Mouse (Mus musculus) left cerebral cortex, postnatal 36 days (tissue): ENCODE results near the gene Rfxank. TPM values are rescaled to one million over a fixed set of nuclear protein-coding genes. Genes with fewer than 3 reads are reported as not detected.

Source experiments
- DNase-seq, 2 experiments: peaks; one replicate each; pipeline ENCODE4 v3.0.0; 2021 to 2022; ENCODE audit warnings: low spot score in 2 of 2, mixed read lengths in 1 of 2
- intact Hi-C: fragments of 180-260 bp; cut with DNase I; formaldehyde crosslinking; loops from one replicate; pipeline ENCODE4 v1.15.1; 2025
- total RNA-seq, 2 experiments: library from RNA; stranded (reverse); gene quantifications; 2 replicates each; pipeline ENCODE4 v1.2.3; 2021

Rfxank gene
- 10 to 100 TPM; 12.7 to 16.7 TPM for total RNA-seq

DNA sequence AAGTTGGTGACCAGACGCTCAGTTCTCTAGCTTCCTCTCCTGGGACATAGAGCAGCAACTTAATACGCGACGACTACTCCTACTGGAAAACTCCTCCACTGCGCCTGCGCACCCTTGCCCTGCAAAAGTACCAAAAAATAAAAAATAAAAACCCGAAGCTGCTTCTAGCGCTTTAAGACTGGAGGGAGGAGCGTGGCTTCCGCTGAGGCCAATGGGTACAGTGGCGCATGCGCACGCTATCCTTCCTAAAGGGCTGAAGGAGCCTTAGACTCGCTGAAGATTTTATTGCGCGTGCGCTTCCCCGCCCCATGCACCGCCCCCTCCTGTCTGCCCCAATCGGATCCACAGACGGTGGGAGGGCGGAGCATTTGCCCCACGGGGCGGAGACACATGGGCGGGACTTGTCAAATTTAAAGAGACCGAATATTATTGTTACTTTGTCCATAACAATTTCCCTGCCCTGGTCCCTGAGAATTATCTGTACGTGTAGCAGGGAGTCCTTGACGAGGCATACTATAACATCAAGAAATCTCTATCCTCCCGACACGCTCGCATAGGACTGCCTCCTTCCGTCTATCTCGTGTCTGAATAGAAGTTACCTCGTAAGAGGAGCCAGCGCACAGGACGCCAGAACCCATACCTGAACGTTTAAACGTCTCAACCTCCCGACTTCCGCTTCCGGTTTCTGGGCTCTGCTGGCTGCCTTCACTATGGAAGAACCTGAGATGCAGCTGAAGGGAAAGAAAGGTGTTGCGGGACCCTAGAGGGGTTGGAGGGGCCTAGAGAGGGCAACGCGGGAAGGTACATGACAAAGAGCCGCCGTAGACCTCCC, at the start of gene Rfxank, which contains the start of the genes Borcs8 and Mef2b:
Rfxank (minus strand) TSS at position 129 of the 832 bp plus-strand sequence.
Borcs8 (plus strand) TSS at position 474 of the 832 bp plus-strand sequence.
Mef2b (plus strand) TSS at position 686 of the 832 bp plus-strand sequence.
- intact Hi-C loops, result no loop called here
- DNase-seq, result peak; percentile 97 to 98

DNA sequence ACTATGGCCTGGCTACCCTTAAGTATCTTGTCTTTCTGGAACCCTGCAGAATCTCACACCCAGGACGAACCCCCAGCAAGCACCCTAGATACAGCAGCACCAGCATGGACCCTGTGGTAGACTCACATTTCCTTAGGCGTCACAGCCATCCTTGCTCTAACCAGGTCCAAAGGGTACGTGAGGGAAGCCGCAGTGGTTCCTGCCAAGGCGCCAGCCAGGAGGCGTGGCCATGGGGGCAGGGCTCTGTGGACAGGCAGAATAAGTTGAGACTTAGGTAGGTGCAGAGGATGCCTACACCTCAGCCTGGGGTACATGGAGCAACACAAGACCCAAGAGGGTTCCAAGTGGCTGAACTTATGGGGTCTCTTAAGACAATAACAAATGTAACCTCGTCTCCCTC, 49.8 kb upstream of the Rfxank start:
- DNase-seq, result no peak

DNA sequence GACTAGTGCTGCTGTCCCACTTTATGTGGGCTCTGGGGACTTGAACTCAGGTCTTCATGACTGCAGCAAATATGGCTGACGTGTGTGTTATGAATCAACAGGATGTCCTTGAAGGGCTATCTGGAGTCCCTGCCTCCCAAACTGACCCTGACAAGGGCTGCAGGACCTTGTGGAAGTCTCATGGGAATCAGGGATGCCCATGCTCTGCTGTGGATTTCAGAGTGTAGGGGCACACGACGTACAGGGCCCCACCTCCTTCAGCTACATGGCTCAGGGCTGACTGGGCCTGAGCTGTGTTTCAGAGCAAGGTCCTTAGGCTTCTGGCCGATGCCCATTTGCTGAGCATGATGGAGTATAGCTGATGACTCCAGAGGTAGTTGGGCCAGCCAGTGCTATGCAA, 44.2 kb upstream of the Rfxank start:
- intact Hi-C loops, result no loop called here
- no peak for DNase-seq

More for the DNA sequence above, 49.8 kb upstream of the Rfxank start:
- intact Hi-C loops, result no loop called here

DNA sequence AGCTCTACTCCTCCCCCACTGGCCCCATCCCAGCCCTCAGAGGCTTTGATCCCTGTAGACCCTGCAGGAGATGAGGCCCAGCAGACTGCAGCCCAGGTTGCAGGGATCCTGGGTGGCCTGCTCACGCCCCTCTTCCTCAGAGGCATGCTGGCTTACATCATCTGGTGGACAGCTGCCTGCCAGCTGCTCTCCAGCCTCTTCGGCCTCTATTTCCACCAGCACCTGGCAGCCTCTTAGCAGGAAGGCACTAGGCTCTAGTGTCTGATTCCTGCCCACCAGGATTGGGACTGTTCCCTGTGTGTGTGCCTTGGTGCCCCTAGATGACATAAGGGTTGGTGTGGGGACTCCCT, 42.9 kb upstream of the Rfxank start:
- no peak for DNase-seq
- intact Hi-C loops, result no loop called here

DNA sequence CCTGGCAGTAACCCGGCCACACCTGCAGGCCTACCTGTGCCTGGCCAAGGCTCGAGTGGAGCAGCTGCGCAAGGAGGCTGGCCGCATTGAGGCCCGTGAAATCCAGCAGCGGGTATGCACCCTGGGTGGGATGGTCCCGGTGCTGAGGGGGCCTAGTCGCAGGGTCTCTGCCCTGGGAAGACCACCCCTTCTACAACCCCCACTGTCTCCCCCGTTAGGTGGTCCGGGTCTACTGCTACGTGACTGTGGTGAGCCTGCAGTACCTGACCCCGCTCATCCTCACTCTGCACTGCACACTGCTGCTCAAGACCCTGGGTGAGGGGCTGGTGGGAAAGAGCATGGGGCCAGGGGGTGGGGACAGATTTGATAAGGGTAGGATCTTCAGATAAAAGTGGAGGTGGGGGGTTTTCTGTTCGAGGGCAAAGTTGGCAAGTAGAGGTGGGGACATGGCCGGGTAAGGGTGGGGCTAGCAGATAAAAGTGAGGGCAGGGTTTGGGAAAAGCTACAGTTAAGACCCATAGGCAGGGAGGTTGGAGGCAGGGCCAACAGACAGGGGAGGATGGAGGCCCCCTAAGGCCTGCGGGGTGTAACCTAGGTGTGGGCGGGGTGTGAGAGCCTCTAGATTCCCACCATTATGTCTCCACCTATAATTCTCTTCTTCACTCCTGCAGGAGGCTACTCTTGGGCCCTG, 42.4 kb upstream of the Rfxank start:
- DNase-seq, result no peak
- intact Hi-C loops, result no loop called here

DNA sequence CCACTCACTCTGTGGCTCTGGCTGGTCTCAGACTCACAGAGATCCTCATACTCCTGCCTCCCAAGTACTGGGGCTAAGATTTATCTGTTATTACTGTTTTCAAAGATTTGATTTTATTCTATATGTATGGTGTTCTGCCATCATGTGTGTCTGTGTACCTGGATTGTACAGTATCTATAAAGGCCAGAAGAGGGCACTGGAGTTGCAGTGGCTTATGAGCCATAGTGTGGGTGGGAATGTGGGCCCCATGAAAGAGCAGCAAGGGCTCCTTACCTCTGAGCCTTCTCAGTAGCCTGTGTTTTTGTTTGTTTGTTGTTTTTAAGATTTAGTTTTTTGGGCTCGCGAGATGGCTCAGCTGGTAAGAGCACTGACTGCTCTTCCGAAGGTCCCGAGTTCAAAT, 40.1 kb upstream of the Rfxank start:
- intact Hi-C loops, result no loop called here
- DNase-seq, result no peak

DNA sequence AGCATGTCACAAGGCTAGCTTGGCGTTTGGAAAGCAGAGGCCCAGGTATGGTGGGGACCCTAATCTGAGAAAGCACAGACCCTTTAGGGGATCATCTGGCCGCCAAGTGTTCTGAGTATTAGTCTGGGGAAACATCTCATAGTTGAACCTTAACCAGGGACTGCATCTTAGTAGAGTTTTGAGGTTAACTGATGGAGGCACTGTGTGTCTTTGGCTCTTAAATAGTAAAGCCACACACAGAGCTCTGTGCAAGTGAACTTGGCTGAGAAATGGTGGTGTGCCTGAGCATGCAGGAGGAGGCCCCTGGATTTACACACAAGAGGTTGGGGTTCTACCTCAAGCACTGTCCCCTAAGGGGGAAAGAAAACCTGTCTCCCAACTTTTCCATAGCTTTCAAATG, 39.3 kb upstream of the Rfxank start:
- intact Hi-C loops, result no loop called here
- DNase-seq, result no peak

DNA sequence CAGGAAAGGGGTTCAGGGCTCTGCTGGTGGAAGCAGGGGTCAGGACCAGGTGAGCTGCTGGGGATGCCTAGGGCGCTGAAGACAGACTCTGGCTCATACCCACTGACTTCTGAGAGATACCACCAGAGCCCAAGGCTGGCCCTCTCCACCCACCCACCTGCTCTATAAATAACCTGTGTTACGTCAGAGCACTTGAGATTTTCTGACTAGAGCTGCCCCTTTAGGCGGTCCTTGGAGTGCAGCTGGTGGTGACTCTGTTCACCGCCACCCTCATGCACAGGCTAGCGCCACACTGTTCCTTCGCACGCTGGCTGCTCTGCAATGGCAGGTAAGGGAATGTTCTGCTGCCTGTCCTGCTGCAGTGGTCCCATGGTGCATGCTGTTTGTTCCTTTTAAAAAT, 35.1 kb upstream of the Rfxank start:
- no peak for DNase-seq
- intact Hi-C loops, result no loop called here

DNA sequence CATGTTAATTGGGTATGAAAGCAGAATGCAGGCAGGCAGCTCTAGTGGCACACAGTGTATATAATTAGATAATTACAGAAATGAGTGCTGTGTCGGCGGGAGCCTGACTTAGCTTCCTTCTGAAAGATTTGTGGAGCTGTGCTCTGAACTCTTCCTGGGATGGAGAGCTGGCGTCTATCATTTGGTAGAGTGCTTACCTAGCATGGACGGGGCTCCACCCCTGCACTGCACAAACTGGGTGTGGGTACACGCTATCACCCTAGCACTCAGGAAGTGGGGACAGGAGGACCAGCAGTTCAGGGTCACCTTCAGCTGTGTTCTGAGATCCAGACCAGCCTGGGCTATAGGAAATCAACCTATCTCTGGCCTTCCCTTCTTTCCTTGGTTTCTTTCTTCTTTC, 34.4 kb upstream of the Rfxank start:
- intact Hi-C loops, result no loop called here
- no peak for DNase-seq

DNA sequence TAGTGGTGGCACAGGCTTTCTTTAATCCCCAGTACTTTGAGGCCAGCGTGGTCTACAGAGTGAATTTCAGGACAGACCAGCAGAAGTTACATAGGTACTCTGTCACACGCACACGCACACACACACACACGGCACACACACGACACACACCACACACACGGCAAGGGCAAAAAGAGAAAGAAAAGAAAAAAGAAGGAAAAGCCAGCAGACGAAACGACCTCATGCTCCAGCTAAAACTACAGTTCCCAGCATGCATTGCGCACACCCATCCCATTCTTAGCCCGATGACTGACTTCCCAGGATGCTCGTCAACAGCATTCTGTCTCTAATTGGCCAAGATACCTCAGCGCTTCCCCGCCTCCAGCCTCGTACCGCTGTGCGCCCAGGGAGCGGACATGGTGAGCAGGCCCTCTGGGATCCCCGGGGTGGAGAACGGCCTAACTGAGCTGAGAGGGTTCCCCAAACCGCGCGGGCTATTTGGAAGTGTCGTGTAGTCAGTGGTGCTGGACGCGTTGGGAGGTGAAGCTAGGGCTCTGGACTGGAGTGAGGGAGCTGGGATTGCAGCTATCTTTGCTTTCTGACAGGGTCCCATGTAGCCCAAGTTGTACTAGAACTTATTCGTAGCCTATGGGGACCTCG, 33.2 kb upstream of the Rfxank start, which contains the start of gene Tmem161a:
Tmem161a (plus strand) TSS at position 314 of the 639 bp plus-strand sequence.
- intact Hi-C loops, result no loop called here
- DNase-seq, result peak; percentile 89 to 91

DNA sequence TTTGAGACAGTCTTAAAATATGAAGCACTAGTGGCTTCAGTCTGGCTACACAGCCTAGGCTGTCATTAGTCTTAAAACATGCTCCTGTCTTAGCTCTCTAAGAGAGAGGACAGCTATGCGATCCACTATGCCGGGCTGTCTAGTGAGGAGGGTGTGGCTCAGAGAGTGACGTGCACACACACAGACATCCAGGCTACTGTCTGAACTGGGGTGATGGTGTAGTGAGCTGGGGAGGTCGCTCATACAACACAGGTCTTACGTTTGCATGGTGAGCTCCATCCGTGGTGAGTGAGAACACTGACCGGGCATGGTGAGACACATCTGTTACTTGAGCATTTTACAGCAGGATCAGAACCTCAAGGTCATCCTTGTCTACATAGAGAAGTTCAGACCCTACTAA, 32.3 kb upstream of the Rfxank start:
- intact Hi-C loops, result no loop called here
- no peak for DNase-seq

DNA sequence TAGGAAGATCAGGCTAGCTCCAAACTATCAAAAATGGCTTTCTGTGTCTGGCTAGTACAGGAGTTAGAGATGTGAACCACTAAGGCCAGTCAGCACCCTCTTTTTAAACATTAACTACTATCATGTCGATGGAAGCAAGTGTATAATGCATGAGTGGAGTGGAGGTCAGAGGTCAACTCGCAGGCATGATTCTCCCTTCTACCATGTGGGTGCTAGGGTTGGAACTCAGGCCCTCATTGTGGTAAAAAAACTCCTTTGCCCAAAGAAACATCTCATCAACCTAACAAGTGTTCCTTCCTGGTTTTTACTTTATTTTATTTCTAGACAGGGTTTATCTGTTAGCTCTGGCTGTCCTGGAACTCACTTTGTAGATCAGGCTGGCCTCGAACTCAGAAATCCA, 31.8 kb upstream of the Rfxank start:
- intact Hi-C loops, result no loop called here
- DNase-seq, result no peak

DNA sequence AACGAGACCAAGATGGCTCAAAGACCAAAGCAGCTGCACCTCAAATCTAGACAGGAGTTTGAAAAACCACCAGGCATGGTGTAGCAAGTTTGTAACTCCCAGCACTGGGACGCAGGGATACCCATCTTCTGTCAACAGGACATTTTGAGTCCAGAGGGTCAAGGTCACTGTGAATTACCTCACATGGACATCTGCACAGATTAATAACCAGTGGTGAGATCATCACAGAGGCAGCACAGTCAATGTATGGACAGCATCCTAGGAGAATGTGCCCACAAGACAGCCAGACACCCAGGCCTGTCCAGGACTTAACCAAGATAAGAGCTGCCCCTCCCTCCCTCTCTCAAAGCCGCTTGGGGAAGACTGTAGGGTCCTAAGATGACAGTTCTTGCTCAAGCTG, 31.2 kb upstream of the Rfxank start:
- intact Hi-C loops, result no loop called here
- no peak for DNase-seq

DNA sequence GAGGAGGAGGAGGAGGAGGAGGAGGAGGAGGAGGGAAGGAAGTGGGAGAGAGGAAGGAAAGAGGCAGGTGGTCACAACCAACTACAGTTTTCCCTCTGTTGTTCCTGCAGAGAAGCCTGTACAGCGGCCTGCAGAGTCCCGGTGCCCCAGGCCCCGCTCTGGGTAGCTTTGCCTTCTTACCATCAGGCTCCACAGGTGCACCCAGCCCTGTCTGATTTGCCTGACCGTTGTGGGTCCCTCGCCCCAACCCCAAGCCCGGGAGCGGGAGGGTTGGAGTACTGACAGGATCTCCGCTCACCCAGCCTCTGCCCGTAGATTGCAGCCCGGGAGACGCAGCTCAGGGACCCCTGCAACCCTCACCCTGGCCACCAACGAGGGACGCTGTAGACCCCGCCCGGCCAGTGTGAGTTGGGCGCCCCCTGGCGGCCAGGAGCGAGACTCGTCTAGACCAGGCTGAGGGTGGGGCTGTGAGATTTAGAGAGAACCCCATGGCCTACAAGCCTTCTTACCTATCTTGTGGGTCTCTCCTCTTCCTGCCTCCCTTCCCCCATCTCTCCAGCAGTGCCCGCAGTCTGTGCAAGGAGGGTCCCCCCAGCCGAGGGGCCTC, 27.7 kb upstream of the Rfxank start:
- intact Hi-C loops, result loop anchor here (2.0 to 10.0 kb wide), 2 partner anchors 78 to 252 kb away; no protein-coding TSS in a partner anchor
- peak in 1 of 2 experiments; percentile 35 for DNase-seq

DNA sequence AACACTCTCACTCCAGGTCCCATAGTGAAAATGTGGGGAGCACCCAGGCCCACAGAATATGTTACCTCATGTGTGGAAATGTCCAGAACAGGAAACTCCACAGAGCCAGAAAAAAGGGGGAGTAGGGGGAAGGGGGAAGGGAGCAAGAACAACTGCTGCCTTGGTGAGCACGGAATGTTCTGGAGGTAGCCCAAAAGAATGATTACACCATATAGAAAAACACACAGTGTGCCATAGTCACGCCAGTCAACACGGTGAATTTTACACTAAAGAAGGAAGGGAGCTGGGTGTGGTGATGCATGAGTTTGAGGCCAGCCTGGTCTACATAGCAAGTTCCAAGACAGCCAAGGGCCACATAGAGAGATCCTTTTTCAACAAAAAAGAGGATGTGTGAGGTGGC, 24.4 kb upstream of the Rfxank start:
- intact Hi-C loops, result loop anchor here (10.0 kb wide), 1 partner anchor 249 kb away; no protein-coding TSS in a partner anchor

DNA sequence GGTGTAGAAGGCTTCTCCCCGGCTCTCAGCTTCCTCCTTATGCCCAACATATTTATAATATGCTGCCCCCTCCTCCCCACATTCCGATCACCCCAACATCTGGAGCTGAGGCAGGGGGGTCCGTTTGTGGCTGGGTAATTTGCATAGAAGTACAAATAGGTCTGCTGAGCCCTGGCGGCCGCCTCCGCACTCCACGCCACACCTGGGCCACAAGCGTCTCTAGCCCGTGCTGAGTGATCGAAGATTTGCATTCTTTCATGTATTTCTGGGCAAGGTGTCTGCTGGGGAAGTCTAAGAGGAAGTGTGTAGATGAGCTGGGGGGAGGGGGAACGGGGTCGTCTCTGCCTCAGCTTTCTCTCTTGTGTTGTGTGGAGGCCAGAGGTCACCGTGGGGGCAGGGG, 21.1 kb upstream of the Rfxank start:
- DNase-seq, result no peak
- intact Hi-C loops, result loop anchor here (10.0 kb wide), 1 partner anchor 245 kb away; no protein-coding TSS in a partner anchor

More for the DNA sequence above, 24.4 kb upstream of the Rfxank start:
- DNase-seq, result no peak

DNA sequence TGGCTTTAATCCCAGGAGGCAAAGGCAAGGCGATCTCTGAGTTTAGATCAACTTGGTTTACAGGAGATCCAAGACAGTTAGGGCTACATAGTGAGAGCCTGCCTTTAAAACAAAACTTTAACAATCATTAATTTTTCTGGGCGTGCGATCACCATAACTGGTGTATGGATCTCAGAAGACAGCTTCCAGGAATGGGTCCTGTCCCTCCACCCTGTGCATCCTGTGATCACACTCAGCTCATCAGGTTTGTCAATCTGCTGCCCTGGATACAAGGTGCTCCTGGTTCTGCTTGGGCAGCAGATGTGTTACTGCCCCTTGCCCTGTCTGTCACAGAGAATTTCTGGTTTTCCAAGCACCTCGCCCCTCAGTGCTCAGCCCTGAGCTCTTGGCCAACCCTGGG, 20.3 kb upstream of the Rfxank start:
- DNase-seq, result no peak
- intact Hi-C loops, result no loop called here

DNA sequence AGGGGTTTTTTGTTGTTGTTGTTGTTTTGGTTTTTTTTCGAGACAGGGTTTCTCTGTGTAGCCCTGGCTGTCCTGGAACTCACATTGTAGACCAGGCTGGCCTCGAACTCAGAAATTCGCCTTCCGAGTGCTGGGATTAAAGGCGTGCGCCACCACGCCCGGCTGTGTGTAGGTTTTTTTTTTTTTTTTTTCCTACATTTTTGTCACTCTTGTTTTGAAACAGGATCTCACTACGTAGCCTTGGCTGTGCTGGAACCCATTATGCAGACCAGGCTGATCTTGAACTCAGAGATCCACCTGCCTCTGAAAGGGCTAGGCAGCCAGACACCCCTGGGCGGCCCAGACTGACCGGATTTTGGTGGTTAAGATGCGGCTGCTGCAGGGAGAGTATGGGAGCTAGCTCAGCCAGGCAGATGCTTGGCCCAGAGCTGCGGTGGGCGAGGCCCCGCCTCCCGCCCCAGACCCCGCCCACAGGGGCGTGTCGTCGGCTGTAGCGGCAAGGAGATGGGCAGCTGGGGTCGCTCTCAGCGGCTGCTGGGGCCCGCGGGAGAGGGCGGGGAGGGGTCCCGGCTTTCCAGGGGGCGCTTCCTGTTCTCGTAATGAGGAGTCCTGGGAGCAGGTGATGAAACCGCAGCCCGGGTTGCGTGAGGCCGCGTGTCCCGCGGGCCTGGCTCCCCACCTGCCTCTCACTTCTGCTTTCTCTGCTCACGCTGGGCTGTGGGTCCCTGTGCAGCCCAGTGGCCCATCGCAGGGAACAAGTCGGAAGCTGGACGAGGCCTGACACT, 19.3 kb upstream of the Rfxank start:
- peak; percentile 46 to 67 for DNase-seq
- intact Hi-C loops, result no loop called here

DNA sequence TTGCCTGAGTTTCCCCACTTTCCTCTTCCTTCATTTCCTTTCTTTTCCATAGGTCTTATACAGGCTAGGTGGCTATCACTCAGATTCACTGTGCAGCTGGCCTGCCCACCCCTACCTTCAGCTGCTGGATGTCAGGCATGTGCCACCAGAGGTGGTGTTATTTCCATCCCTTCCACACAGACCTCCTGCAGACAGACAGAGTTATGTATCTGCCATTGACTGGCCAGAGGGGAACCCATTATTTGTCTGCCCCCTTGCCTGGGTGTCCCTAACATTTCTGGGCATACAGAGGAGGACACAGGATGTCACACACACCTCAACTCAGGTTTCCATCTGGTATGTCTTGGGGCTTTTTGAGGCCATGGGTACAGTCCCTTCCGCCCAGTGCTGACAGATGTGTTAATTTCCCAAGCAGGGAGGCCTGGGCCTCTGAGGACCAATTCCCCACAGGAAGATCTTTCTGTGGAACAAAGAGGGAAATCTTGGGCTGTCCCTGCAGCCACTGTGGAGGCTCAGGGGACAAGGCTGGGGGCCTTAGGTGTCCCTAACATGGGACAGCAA, 18.4 kb upstream of the Rfxank start:
- DNase-seq, result no peak
- intact Hi-C loops, result no loop called here
